Mouse (Mus musculus): ENCODE measurements around the gene Uox.

The Uox gene

DNA sequence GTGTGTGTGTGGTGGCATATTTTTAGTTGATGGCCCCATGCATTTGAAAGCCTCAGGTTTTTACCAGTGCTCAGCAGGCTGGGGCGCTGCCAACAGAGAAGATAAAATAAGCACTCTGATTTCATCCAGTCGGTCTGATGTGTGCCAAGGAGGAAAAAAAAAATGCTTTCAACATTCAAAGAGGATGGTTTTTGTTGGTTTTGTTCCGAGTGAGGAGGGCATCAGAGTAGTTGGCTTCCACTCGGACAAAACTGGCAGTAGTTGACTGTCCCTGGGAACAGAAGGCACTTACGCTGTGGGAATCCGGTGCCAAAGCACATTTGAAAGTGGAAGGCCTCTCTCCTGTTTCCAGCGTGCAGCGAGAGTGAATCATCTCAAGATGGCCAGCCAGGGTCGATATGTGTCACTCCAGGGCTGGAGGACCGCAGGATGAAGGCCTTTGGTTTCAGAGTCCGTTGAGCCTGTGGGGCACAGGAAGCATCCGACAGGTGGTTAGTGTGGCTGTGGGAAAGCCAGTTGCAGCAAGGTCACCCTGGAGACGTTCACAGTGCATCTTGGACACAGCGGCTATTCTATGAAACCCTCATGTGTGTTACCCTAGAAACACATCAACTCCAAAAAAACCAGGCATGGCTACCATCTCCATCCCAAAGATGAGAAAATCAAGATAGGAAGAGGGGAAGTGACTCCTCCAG lies 50.5 kb downstream of the Uox start:
- in situ Hi-C loops (cut with MboI): no loop called here

DNA sequence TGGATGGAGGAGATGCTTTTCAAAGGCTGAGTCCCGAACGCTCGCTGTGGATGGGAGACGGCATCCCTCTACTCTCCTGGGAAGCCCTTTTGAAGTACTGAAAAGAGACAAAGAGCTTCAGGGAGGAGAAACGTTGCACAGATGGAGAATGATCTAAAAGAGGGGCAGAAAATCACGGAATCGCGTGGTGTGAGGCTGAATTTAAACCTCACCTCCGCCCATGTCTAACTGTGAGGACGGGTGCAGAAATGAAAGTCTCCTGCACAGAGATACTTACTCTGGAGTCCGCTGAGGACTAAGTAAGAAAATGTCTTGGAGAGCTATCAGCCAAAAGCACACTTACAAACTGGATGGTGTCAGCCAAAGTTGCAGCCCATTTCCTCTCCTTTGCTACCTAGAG lies 51.7 kb downstream of the Uox start:
- in situ Hi-C loops (cut with MboI): no loop called here

DNA sequence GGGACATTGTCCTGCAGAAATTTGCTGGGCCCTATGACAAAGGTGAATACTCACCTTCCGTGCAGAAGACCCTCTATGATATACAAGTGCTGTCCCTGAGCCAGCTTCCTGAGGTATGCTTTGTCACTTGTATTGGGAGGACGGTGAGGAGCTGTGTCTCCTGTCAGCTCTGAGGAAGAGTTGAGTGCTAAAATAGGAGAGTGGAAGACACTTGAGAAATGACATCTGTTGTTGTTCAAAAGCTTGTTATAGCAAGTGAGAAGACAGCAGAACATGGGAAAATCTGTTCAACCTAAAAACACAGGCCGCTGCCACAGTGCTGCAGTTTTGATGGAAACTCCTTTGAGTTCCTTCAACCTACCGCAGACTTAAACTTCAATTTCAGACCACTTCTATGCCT lies 55.5 kb downstream of the Uox start:
- in situ Hi-C loops (cut with MboI): no loop called here

DNA sequence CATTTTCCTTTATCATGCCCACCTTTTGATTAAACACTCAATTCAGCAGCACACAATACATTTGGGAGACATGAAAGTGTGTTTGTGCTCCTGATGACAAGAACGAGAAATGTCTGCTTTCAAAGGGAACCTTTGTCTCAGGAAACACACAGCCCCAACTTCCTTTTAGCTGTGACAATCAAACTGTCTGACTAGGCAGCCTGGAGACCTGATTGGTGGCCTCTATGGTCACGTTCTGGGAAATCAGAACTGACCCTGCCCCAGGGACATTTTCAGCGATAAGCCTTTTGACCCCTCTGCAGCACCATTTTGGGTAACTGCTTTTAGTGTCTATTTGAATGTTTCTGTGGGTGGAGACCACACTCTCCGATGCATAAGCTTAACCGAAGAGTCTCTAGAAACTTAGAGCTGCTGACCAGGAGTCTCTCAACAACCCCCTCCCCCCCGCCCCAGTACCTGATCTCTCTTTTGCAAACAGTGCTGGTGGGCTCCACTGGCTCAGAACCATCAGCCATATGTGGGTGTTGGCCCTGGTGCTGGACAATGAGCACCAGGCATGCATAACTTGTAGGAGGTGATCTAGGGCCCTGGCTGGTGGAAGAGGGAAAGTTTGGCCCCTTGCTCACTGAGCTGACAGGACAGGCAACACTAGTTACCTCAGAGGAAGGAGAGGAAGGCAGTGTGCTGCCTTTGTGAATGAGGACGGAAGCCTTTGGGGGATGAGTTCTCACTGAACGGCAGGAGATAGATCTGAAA lies 58.2 kb downstream of the Uox start:
- in situ Hi-C loops (cut with MboI): no loop called here

DNA sequence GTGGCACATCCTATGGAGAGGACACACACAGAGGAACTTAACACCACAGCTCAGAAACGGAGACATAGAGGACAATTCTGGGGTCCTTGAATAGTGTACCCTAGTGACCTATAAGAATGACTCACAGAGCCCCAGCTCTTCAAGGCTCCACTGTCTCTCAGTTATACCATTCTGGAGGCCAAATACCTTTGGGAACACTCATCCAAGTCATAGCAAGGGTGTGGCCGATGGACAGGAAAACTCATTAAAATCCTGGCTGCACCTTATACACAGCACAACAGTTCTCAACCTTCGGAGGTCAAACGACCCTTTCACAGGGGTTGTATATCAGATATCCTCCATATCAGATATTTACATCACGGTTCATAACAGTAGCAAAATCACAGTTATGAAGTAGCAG lies 62.3 kb downstream of the Uox start:
- in situ Hi-C loops (cut with MboI): no loop called here

DNA sequence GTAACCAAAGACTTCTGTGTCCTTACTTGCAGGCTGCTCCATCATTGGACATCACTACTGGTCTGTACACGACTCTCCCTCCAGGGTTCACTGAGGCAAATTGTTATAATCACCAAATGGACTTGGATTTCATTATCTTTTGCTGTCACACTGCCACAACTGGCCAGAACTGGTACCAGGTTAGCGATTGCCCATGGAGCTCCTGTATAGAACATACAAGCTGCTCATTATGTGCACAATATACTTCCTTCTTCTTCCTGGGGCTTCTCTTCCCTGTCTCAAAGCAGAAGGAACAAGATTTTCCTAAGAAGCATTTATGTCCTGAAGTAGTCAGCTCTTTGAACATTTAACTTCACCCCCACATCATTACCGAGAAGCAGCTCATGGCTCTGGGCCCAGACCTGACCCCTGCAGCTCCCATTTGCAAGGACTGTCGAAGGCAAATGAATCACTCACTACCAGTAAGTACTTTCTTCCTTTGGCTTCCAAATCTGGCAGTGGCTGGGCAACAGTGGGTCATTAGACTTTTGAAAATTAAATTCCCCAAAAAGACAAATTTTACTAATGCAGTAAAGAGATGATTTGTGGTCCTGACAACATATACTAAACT lies 71.7 kb downstream of the Uox start:
- in situ Hi-C loops (cut with MboI): no loop called here

DNA sequence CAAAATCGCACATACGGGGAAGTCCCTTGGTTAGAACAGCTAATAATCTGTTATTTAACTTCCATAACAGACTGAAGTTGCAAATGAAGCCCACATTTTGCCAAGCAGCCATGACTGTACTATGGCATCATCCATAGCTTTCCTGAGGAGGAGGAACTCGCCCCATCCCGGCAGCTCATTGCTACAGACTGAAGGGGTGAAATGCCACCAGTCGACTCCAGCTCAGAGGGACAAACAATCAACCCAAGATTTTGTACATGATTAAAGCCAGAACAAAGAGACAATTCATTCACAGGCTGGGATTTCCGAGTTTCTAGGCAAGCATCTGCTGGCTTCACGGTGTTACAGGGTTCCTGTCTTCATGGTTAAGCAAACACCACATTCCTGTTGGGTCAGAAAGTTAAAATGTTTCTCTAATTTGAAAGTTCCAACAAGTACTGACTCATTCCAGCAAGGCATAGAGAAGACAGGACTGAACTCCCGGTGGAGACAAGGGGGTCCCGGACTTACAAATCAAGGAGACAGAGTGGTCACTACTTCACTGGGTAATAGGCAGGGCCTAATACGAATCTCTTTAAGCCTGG lies 79.2 kb downstream of the Uox start:
- in situ Hi-C loops (cut with MboI): no loop called here

DNA sequence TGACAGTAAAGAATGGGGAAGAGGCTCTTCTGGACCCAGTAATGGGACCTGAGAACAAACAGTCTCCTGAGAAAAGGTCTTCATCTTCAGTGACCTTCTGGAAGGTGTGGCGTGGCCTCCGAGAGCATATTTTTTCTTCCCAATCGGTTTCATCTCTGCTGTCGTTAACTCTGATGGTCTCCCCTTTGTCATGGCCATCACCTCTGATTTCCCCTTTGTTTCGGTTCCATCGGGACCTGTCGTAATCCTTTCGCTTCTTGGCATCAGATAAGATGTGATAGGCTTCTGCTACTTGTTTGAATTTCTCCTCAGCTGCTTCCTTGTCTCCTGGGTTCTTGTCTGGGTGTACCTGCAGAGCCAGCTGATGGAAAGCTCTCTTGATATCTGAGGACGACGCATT lies 80.5 kb downstream of the Uox start:
- in situ Hi-C loops (cut with MboI): no loop called here

DNA sequence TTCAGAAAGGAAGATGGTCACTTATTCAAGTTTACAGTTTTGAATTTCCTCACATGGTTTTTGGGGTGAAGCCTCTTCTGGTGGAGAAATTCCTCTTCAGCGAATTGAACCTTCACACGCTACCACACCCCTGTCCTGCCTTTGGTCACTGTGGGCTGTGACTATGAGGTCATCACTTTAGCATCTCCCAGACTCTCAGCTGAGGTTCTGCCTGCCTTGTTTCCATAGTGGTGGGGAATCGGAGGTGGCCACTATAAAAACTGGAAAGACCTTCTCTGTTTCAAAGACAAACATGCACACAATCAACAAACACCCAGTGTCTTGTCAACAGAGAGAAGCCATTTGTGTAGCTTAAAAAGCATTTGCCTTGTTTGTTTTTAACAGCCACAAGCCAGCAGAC lies 81.0 kb downstream of the Uox start, which contains the start of gene 4930503B20Rik:
Gene 4930503B20Rik, minus strand, starts transcription at position 101 of the 400 bp plus-strand sequence.
- in situ Hi-C loops (cut with MboI): no loop called here

DNA sequence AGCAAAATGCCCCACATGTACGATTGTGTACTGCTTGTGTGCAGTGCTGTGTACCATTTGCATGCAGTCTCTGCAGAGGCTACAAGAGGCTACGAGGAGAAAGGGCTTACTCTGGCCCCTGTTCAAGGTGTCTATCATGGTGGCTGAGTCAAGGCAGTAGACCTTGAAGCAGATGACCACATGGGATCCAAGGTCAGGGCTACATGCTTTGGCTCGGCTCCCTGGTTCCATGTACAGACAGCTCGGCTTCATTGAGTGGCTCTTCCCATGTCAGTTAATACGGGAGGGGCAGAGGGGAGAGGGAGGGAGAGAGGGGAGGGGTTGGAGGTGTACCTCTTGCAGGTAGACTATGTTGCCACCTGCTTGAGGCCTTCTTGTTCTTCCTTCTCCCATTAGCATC lies 82.2 kb downstream of the Uox start:
- in situ Hi-C loops (cut with MboI): no loop called here

DNA sequence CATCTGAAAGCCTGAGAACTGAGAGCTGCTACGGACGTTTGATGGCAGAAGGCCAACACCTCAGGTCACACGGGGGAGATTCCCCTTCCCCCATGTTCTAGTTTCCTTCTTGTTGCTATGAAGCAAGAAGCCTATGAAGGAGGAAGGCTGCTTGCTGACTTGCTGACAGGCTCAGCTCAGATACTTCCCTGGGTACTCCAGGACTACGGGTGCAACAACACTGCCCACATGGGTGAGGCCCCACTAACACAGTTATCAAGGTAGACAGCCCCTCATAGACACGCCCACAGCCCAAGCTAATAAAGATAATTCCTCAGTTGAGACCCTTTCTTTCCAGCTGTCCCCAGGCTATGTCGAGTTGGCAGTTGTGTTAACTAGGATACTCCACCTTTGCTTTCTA lies 83.5 kb downstream of the Uox start:
- in situ Hi-C loops (cut with MboI): no loop called here

DNA sequence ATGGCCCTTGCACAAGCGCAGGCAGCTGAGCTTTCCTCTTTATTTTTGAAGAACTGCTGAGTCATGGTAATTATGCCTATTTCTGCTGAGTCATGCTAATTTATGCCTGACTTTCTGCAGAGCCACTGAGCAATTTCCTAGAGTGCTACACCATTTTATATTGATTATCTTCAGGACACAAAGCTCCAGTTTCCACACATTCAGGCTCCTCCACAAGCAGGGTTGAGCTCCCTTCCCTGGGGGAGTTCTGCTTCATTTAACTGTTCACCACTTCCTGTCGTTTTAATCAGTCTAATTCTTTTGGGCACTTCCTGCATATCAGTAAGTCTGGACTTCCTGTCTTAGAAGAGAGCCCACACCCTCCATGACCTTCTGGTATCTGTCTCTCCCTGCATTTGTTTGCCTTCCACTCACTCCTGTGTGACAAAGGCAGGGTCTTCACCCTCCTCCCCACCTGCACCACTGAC lies 84.9 kb downstream of the Uox start:
- in situ Hi-C loops (cut with MboI): no loop called here

DNA sequence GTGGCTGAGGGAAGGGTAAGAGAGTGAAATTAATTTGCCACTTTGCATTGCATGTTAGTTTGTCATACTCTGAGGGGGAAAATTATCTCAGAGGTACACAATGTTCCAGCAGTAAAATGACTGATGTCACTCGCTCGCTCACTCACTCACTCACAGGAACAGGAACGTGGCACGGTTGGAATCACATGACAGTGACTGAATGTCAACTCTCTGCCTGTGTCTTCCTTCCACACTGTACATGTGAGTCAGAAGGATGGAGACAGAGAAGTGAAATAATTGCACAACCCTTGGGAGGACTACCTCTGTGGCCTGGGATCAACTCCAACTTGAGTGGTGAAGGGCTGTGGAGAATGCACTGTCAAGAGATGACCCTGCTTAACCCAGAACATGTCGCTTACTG lies 87.2 kb downstream of the Uox start:
- in situ Hi-C loops (cut with MboI): no loop called here

DNA sequence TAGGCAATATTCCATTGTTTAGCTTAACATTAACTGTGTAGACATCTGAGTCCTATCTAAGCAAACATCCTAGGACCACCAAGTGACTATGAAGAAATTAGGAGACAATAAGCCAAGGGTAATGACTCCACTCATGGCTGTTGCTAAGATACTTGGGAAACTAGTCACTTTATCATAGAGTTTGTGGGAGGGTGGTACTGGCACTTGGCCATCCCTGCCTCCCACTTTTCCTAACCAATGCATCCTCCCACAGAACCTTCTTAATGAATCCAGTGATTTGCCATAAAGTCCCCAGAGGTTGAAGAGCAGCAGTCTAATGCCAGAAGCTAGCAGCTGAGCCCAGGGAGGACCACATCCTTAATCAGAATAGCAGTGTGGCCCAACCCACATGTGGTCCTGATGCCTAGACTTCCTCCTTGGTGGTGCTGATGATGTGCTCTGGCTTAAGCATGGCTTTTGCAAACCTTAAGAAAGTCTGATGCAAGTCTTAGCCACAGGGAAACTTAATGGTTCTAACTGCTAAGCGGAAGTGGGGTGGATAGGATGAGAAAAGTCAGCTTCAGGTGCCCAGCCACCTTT lies 87.9 kb downstream of the Uox start:
- in situ Hi-C loops (cut with MboI): no loop called here

DNA sequence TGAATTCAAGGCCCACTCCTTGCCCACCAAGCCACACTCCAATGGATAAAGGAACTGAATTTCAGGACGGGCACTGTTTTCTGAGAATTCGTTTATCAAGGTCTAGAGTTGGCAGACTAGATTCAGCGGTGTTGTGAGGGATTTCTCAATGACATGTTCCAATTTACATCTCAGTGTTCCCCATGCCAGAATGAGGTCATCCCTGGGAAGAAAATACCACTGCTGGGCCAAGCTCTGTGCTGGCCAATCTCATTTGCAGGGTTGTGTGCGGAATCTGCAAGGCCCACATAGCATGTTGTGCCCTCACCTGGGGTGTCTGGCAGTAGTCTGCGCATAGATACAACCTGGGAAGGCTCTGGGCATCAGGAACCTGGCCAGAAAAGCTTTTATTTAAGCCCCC lies 89.1 kb downstream of the Uox start:
- in situ Hi-C loops (cut with MboI): no loop called here

DNA sequence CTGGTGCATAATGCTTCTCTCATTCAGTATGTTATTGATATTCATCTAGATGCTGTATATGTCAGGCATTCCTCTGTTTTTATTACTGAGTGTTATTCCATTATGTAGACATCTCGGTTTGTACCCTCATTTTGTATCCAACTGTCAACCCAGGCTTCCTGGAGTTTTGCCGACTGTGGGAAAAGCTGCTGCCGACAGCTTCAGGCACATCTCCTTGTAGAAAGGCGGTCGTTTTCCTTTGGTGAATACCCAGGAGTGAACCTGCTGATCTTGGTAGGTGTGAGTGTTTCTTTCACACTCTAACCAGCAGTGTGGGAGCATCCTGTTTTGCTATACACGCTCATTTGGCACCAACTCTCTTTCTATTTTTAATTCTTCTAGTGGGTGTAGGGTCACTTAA lies 90.8 kb downstream of the Uox start:
- in situ Hi-C loops (cut with MboI): no loop called here

DNA sequence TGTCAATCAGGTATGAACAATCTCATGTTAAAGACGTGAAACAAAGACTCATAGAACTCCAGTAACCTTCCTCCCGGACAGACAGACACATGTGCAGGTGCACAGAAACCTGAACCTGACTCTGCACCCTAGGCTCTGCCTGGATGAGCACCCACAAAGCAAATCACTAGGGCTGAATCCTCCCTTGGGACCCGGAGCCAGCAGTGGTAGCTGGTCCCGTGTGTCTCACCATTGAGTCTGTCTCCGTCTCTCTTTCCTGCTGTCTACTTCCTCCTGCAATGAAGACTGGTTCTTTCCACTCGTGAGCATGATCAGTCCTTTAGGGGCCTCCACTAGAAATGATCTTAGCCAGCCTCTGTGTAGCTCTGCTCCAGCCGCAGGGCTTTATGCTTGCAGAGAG lies 91.7 kb downstream of the Uox start:
- in situ Hi-C loops (cut with MboI): no loop called here

DNA sequence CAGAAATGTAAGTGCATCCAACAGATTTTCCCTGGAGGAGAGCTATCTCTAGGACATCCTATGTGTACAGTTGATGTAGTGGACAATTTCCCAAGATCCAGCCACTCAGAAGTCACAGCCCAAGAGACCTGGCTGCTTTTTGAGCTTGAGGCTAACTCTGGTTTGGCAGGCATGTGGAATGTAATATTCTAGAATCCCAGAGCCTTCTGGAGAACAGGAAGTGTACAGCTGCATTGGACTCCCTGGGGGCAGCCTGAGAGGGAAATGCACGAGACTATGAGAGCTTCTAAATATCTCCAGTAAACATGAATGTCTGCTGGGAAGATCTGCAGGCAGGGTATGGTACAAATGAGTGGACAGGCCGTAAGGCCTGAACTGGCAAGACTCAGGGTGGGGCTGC lies 100.9 kb downstream of the Uox start:
- in situ Hi-C loops (cut with MboI): no loop called here

DNA sequence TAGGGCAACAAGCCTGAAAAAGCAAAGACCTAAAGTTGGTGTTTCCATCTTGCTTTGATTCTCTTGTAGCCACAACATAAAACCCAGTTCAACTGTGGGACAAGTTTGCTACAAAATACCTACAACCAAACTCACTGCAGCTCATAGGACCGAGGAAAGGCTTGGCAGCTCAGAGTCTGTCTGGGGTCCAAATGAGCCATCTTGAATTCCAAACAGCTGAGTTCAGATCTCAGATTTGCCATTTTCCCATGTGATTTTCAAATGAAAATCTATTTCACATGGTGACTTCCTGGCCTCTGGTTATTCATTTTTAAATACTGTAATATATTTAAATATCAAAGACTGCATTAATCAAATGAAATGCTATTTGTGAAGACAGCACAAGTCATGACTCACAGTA lies 104.9 kb downstream of the Uox start:
- in situ Hi-C loops (cut with MboI): no loop called here

DNA sequence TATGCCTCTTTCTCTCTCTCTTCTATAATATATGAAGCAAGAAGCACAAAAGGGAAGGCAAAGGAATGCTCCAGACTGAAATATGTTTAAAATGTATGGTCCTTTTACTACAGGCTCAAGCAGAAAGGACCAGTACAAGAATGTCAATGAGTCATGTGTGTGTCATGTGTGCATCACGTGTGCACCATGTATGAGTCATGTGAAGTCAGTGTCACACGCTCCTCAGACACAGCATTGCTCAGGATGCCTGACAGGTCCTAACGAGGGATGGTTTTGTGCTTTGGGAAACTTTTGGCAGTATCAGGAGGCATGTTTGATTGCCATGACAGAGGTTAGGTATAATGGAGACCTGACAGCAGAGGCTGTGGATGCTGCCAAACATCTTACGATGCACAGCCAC lies 106.0 kb downstream of the Uox start:
- in situ Hi-C loops (cut with MboI): no loop called here

DNA sequence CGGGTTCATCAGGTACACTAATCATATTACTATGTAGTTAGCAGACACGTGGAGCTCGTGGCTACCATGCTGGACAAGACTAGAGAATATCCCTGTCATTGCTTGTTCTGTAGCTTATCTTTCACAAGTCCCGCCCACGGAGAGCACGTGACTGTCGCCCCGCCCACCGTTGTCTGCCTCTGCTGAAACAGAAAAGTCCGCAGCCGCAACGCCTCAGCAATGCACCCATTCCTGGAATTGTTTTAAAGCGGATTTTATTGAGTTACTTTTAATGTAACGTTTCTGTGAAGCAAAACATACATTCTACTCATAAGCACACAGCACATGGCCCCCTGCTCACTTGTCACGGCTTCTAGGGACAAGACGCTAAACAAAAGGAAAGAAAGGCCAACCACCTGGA lies 109.4 kb downstream of the Uox start:
- in situ Hi-C loops (cut with MboI): no loop called here

DNA sequence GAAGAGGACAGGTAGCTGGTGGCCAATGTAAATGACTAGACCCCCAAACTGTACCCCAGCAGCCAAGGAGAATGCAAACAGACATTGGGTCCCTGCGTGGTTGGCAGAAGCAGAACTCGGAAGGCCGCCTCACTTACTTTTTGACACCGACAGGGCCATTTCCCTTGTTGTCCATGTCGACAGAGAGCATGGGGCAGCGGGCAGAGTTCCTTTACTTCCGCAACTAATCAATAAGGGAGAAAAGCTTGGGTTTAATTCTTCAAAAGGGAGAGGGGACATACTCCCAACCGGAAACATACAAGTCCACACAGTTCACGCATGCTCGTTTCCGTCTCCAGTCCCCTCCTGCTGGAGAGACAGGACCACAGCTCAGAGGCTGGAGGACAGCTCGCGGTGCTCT lies 110.4 kb downstream of the Uox start:
- in situ Hi-C loops (cut with MboI): no loop called here
